Mouse (Mus musculus) spleen, postnatal 4 days (tissue): Measurements from ENCODE around the gene Ncapd2.
"Not testable (repeated sequence)": the region's sequence is repeated elsewhere in the genome, so short reads cannot be mapped to it uniquely, and the experiment has no call there.

ENCODE experiments used
- DNase-seq, 2 experiments: peaks; one replicate each; pipeline ENCODE4 v3.0.0; 2022; ENCODE audit warnings: low spot score in 2 of 2

Ncapd2 gene

DNA sequence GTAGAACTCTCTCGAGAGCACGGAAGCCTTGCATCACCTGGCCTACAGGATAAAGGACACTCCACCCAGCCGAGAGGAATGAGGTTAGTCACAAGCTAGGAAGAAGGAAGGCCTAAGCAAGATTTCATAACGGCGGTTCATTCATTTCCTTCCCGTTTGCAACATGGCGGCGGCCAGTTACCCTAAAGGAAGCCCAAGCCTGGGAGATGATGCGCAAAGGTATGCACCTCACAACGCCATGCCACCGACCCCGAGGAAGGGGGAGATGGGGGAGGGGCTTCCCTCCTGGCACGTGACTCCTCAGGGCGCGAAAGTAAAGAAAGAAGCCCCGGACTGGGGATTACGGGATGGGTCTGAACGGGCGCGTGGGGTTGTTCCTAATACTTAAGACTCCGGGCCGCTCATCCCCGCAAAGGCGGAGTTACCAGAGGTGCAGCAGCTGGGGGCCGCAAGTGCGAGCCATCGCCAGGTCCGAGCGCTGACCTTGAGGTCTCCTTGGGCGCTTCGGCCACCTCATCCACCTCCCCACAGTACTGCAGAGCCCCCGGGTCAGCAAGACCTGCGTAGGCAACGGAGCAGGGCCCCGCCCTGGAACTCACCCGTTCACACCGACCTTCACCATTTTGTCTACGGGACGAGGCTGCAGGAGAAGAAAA, 26.7 kb downstream of the Ncapd2 start:
- peak; percentile 55 to 78 for DNase-seq

DNA sequence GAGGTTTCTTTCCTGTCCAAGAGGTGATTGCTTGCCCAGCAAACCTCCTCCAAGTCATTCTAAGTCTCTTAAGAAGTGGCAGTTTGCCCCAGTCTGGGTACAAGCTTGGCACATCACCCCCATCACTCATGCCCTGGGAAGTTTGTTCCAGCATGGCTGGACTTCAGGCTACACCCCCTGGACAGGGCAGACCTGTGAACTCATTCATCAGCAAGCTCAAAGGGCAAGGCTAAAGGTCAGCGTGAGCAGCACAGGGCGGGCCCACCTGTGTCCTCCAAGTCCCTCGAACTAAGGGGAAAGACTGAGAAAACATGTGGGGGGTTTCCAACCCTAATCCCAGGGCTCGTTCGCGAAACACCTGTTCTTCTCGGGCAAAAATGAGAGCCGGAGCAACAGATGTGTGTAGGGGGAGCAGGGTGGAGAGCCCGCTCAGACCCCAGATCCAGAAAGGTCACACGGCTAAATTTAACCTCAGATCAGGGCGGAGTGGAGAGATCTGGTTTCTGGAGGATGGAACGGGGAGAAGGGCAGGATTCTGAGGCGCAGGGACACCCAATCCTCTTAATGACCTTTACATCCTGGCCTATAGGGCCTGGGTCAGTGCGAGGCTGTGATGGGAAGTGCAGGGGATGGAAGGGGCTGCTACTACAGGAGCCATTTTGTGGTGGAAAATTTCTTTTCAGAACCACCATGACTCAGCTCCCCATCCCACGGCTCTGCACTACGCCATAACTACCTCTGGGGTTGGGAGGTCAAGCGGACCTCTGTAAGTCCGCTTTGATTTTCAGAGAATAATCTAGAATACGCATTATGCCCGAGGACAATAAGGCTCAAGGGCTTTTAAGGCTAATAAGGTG, 27.5 kb downstream of the Ncapd2 start:
- DNase-seq, result no peak

DNA sequence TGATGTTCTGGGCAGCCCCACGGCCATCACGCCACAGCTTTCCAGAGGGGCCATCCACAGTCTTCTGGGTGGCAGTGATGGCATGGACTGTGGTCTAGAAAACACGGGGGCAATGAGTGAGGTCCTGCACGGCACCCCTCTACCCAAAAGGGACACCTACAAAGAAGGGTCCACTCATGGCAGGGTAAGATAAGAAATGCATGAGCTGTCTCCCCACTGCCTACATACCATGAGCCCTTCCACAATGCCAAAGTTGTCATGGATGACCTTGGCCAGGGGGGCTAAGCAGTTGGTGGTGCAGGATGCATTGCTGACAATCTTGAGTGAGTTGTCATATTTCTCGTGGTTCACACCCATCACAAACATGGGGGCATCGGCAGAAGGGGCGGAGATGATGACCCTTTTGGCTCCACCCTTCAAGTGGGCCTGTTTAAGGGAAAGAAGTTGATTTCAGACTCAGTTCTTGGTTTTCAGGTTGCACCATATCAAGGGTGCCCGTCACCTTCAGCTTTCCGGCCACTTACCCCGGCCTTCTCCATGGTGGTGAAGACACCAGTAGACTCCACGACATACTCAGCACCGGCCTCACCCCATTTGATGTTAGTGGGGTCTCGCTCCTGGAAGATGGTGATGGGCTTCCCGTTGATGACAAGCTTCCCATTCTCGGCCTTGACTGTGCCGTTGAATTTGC, 28.7 kb downstream of the Ncapd2 start:
- DNase-seq, result not testable (repeated sequence)

DNA sequence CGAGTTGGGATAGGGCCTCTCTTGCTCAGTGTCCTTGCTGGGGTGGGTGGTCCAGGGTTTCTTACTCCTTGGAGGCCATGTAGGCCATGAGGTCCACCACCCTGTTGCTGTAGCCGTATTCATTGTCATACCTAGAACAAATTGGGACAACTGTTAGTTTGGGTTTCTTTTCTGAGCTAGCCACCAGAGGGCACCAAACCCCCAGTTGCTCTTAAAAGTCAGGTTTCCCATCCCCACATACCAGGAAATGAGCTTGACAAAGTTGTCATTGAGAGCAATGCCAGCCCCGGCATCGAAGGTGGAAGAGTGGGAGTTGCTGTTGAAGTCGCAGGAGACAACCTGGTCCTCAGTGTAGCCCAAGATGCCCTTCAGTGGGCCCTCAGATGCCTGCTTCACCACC, 29.5 kb downstream of the Ncapd2 start:
- DNase-seq, result peak; percentile 70 to 87

DNA sequence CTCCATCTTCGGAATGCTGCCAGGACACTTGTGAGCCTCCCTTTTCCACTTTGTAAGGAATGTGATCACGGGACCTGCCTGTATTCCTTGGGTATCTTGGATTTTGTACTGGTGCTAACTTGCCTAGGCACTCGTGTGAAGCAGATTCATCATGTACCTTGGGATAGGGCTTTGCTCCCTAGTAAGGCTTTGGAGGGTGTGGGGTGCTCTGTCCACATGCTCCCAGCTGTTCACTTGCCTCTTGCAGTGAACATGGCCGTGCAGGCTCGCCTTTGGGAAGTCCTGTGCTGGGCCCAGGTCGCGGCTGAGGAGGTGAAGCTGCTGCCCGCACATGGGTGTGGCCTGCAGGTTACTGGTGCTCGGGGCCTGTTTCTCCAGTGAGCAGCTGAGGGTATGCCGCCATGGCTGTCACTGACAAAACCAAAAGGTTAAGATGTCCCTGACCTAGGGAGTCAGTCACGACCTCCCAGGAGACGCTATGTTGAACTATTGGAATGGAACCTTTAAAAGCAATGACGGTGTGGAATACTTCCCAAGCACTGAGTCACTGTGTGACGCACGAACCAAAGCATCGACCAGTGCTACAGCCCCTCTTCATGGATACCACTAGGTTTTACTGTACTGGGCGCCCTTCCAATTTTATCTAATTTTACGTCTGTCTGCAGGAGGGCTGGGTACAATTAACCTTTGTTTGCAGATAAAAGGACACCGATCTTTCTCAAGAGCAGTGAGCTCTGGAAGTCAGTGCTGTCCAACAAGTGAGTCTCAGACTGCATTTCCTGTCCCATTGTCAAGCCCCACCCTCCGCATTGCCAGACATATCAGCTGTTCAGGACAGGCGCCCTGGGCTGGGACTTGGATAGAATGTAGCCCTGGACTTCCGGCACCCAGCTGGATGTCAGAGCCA, 30.4 kb downstream of the Ncapd2 start:
- no peak for DNase-seq

DNA sequence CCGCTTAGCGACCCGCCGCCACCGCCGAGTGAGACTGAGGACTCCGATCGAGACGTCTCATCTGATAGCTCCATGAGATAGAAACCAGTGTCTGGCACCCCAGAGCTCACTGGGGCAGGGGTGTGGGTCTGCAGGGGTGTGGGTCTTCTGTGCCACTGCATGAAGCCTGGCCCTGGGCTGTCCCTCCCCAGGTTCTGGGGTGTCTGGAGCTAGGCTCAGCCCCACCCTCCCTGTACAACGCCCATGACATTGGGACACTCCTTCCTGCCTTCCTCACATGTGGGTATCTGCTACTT, 31.0 kb downstream of the Ncapd2 start:
- no peak for DNase-seq

DNA sequence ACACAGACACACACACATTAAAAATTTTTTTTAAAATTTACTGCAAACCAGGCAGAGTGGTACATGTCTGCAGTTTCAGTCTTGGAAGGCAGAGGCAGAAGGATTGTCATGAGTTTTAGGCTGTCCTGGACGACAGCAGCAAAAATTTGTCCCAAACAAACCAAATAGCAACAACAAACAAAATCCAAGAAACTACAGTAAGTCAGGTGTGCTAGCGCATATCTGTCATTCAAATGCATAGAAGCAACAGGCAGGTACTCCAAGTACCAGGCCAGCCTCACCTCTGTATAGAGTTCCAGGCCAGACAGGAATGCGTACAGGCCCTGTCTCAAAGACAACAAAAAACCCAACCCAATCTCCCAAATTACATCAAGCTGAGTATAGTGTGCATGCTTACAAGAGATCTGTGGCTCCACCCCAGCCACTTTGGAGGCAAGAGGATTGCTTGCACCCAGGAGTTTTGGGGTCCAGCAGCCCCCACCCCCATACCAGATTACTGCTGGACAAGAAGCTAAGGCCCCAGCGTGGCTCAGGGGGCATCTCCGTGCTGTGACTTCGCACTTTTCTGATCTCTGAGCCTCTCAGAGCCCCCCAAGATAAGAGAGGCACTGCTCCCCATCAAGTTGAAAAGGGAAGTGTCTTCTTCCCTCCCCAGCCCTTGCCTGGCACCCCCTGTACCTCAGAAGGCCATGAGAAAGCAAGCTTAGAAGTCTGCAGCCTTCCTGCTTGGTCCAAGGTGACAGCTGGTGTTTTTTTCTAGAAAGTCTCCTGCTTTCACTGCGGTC, 31.5 kb downstream of the Ncapd2 start:
- DNase-seq, result no peak

DNA sequence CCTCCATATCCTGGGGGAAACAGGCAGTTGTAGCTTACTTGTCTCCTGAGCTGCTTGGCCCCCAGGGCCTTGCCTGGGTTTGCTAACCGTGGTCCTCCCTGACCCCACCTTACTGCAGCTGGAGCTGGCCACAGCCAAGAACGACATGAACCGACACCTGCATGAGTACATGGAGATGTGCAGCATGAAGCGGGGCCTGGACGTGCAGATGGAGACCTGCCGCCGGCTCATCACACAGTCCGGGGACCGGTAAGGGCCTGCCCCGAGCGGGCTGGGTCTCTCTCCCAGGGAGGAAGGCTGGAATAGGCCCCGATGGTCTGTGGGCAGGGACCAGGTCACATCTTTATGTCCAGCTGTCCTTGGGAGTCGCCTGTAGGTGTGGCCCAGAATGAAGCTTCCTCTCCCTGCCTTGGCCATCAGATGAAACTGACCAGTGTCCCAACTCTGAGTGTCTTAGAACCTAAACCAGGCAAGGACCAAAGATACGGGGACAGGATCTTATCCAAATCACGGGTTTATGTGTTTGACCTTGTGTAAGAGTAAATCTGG, 32.5 kb downstream of the Ncapd2 start:
- DNase-seq, result no peak

DNA sequence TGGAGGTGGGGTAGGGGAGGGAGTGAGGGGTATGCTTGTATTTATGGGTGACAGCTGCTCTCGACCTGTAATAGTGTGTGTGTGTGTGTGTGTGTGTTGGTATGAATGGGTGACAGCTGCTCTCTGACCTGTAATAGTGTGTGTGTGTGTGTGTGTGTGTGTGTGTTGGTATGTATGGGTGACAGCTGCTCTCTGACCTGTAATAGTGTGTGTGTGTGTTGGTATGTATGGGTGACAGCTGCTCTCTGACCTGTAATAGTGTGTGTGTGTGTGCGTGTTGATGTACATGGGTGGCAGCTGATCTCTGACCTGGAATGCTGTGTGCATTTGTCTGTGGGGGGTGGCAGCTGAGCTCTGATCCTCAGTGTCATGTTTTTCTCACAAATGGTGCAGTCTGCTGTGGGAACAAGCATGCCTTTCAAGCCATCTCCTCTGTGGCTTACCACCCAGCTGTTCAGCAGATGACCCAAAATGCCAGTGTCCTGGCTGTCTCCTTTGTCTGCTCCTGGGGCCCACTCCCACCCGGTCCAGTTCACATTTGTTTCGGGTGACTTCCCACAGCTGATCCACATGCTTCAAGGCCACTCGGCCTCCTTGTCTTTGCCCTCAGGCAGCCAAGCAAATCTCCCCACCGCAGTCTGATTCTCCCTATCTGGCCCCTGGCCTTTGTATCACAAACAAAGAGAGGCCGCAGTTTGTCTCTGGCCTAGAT, 34.4 kb downstream of the Ncapd2 start:
- no peak for DNase-seq

DNA sequence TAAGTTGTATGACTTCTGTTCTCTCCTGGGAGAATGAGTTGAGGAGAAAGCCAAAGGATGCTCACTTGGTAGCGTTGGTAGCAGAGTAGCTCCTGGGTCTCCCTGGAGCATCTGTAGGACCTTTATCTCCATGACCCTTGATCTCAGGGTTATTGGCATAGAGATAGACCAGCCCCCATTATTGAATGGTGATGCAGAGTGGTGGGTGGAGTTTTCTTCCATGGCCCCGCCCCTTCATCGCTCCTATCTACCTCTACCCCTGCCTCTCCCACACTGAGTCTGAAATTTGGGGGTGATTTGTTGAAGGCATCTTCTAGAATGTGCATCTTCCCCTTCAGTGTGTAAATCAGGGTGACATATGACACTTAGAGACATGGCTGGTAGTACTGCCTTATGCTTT, 35.0 kb downstream of the Ncapd2 start:
- no peak for DNase-seq

DNA sequence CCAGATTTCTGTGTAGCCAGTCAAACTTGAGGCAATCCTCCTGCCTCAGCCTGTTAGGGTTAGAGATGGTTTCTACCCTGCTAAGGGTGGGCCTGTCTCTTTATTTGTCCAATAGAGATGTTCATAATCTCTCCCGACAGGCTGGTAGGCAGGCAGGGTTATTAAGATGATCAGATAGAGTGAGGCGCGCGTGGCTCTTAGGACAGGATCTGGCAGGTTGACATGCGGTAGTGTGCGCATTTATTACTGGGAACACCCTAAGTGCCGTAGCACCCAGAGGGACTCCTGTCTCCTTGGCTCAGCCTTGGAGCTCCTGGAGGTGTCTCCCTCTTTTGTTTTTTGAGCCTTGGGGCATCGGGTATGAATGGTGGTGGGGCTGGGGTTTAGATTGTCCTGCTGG, 36.2 kb downstream of the Ncapd2 start:
- no peak for DNase-seq

DNA sequence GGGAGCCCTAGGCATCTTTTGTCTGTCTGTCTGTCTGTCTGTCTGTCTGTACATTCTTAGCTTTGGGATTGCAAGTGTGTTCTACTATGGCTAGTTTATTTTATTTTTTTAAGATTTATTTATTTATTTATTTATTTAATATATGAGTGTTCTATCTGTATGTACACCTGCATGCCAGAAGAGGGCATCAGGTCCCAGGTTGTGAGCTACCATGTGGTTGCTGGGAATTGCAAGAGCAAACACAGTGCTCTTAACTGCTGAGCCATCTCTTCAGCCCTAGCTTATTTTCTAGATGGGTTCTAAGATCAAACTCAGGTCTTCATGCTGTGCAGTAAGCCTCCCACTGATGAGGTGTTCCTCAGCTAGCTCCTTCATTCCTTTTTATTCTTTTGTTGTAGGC, 37.0 kb downstream of the Ncapd2 start:
- no peak for DNase-seq

DNA sequence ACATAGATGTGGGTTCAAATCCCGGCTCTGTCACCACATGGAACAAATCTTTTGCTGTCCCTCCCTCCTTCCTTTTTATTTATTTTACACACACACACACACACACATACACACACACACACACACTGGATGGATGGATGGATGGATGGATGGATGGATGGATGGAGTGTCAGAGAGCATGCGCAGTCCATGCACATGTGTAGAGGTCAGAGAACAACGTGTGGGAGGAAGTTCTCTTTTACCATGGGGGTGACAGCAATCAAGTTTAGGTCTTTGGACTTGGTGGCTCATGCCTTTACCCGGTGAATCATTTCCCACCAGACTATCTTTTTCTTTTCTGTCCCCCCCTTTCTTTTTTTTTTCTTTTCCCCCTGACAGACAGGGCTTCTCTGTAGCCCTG, 37.8 kb downstream of the Ncapd2 start:
- no peak for DNase-seq

DNA sequence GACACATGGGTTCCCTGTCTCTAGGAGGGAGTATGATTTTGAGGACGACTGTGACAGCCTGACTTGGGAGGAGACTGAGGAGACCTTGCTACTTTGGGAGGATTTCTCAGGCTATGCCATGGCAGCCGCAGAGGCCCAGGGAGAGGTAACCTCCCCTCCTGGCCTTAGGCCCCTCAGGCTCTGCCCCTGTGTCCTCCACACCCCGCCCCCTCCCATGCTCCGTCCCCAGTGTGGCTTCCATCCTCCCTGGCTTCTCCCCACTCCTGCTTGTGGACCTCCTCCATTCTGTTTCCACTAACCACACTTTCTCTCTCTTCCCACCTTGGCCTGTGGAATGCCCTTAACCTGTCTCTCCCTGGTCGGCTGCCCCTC, 38.5 kb downstream of the Ncapd2 start:
- DNase-seq, result no peak

DNA sequence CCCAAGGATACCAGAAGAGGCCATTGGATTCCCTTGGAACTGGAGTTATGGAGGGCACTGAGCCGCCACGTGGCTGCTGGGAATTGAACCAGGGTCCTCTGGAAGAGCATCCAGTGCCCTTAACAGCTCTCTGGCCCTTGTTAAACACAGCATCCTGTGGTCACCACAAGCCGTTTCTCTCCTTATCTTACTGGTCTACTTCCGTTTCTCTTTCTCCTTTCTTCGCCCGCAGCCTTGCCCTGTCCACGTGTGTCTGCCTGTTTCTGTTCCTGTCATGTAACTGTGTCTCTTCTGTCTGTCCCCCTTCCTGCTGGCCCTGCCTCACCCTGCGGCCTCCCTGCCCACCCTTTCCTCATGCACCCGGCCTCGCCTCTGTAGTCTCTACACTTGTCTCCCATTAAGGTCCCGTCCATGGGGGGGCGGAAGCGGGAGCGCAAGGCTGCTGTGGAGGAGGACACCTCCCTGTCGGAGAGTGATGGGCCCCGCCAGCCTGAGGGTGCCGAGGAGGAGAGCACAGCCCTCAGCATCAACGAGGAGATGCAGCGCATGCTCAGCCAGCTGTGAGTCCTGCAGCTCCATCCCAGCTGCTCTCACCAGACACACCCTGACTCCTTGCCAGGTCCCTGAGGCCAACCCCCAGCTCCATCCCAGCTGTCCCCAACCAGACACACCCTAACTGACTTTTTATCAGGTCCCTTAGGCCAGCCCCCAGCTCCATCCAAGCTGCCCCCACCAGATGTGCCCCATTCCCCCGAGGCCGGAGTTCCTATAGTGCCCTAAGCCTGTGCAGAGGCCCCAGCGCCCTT, 39.1 kb downstream of the Ncapd2 start:
- DNase-seq, result no peak

DNA sequence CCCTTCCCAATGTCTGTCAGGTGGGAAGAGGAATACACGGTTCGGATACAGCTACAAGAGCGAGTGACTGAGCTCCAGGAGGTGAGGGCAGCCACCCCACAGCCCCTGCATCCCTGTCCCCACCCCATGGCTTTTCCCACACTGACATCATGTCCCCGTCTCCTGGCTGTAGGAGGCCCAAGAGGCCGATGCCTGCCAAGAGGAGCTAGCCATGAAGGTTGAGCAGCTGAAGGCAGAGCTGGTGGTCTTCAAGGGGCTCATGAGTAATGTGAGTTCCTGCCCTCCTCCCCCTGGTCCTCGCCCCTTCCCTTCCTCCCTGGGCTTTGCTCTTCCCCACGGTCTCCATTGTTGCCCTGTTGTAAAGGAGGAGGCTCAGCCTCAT, 41.9 kb downstream of the Ncapd2 start:
- DNase-seq, result no peak

DNA sequence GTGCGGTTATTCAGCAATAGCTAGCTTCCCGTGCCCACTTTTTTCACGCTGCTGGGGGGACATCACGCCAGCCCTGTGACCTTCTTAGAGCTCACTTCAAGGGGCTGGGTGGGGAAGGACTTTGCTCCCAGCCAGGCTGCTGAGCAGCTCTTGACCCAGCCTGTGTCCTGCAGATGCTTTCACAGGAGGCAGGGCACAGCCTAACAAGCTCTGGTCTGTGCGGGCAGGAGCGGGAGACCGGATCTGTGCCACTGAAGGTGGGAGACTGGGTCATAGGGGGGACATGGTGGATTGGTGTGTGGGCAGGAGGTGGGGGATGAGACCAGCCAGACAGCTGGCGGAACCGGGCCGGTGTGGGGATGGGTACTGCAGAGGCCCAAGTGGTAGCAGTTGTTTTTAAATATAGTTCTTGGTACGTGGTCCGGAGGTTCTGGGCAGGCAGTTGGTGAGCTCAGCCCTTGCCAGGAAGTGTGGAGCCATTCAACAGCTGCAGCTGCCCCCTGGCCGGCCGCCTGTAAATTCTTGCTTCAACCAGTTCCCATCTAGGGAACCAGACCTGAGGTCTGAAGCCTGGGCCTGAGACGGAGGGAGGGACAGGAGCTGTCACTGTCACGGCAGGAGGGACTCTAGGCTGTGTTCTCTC, 42.5 kb downstream of the Ncapd2 start:
- DNase-seq, result no peak

DNA sequence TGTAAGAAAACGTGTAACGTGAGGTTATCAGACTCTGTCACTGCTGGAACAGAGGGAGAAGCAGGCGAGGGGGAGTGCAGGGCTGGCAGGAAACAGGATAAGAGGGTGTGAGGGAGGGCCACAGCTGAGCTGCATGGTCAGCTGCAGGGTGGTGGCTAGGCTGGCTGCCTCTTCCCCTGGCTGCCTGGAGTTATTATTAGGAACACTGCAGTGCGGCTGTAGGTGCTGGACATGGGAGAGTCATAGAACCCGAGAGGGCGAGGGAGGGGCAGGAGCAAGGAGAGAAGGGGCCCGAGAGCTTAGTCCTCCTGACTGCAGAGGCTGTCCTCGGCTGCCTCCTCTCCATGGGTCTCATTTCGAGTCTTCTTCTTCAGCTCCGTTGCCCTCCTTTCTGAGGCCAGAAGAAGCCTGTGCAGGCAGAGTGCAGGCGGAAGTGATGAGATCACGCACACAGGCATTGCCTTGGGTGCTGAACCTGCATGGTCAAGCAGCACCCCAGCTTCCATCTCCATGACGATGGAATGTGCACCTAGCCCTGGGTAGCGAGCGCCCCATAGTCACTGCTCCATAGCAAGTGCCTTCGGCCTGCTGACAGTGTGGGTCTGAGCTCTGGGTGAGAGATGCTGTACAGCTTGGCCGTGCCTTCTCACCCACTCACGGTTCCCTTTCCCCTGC, 43.1 kb downstream of the Ncapd2 start:
- DNase-seq, result no peak
